Mouse (Mus musculus) urinary bladder, postnatal 14 days (tissue): ENCODE results near the gene Heatr5b.
"Not testable (repeated sequence)": the region's sequence is repeated elsewhere in the genome, so short reads cannot be mapped to it uniquely, and the experiment has no call there.

Source experiments
- DNase-seq: peaks from one replicate; pipeline ENCODE4 v3.0.0; 2021; ENCODE audit warnings: low spot score

The Heatr5b gene

GRCm38 (mm10) chr17:78834856-78835835 is at the start of gene Heatr5b, which contains the start of gene Gpatch11:
TSS of gene Heatr5b (minus strand) at chr17:78835364.
TSS of gene Gpatch11 (plus strand) at chr17:78835567.
- peak; percentile 99 for DNase-seq

- no peak for DNase-seq
Measured at GRCm38 (mm10) chr17:78883291-78883690, 48.1 kb upstream of the Heatr5b start.

GRCm38 (mm10) chr17:78882401-78883112 is 47.4 kb upstream of the Heatr5b start, which contains the start of gene Eif2ak2:
TSS of gene Eif2ak2 (minus strand) at chr17:78882573.
- DNase-seq: peak; percentile 89

- peak; percentile 11 for DNase-seq
Measured at GRCm38 (mm10) chr17:78881878-78882304, 46.7 kb upstream of the Heatr5b start.

GRCm38 (mm10) chr17:78873886-78874285 is 38.7 kb upstream of the Heatr5b start:
- DNase-seq: no peak

- no peak for DNase-seq
Measured at GRCm38 (mm10) chr17:78856243-78856642, 21.1 kb upstream of the Heatr5b start.

GRCm38 (mm10) chr17:78842271-78842928 is 7.2 kb upstream of the Heatr5b start:
- no peak for DNase-seq

GRCm38 (mm10) chr17:78836056-78836455 is 892 bp upstream of the Heatr5b start:
- DNase-seq: no peak

- DNase-seq: no peak
Measured at GRCm38 (mm10) chr17:78824346-78824745, 10.8 kb downstream of the Heatr5b start.

GRCm38 (mm10) chr17:78809582-78809981 is 25.6 kb downstream of the Heatr5b start:
- DNase-seq: no peak

GRCm38 (mm10) chr17:78809019-78809418 is 26.1 kb downstream of the Heatr5b start:
- no peak for DNase-seq

- no peak for DNase-seq
Measured at GRCm38 (mm10) chr17:78797222-78797621, 37.9 kb downstream of the Heatr5b start.

GRCm38 (mm10) chr17:78794390-78794789 is 40.8 kb downstream of the Heatr5b start:
- no peak for DNase-seq

GRCm38 (mm10) chr17:78792122-78792521 is 43.0 kb downstream of the Heatr5b start:
- no peak for DNase-seq

GRCm38 (mm10) chr17:78791690-78792070 is 43.5 kb downstream of the Heatr5b start:
- DNase-seq: no peak

GRCm38 (mm10) chr17:78791068-78791689 is 44.0 kb downstream of the Heatr5b start:
- DNase-seq: no peak

- not testable (repeated sequence) for DNase-seq
Measured at GRCm38 (mm10) chr17:78788273-78788672, 46.9 kb downstream of the Heatr5b start.

- DNase-seq: no peak
Measured at GRCm38 (mm10) chr17:78778765-78779164, 56.4 kb downstream of the Heatr5b start.

- DNase-seq: no peak
Measured at GRCm38 (mm10) chr17:78772317-78772716, 62.8 kb downstream of the Heatr5b start.

- DNase-seq: no peak
Measured at GRCm38 (mm10) chr17:78770932-78771331, 64.2 kb downstream of the Heatr5b start.

- no peak for DNase-seq
Measured at GRCm38 (mm10) chr17:78769341-78769740, 65.8 kb downstream of the Heatr5b start.

GRCm38 (mm10) chr17:78768937-78769336 is 66.2 kb downstream of the Heatr5b start:
- DNase-seq: no peak
